Mouse (Mus musculus): Measurements from ENCODE around the gene Sell.

- TF ChIP-seq CTCF (IDR thresholded peaks at IDR 0.05; ENCODE audit: low read depth) (no peak), EP300 (IDR thresholded peaks at IDR 0.05; ENCODE audit: low read depth) (no peak)
Observed at GRCm38 (mm10) chr1:164078323-164078741, 16.6 kb downstream of the Sell start.

Data from liver, postnatal 0 days (tissue).